Mouse (Mus musculus) mesoderm, embryonic 11.5 days (tissue): Measurements from ENCODE around the gene Slc6a14.

Experiments used
- DNase-seq: peaks from one replicate; pipeline ENCODE4 v3.0.0-alpha.2; 2012; ENCODE audit warnings: low read depth, low spot score

Slc6a14 gene

DNA sequence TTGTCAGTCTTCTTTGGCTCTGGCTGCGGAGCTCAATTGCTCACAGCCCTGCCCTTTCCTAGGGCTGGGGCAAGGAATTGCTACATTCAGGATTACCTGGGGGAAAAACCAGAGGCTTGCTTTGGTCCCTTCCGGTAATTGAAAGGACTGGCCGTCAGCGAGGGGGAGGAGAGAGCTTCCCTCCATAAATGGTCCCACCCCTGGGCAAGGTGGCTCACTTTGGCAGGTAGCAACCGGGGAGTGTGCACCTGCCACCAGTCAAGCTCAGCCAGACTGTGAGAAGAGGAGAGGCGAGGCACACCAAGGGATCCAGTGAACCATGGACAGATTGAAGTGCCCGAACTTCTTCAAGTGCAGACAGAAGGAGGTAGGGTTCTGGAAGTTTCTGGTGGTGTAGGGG lies at the start of gene Slc6a14:
Slc6a14 (plus strand) TSS at position 68 of the 400 bp plus-strand sequence.
- DNase-seq: no peak

DNA sequence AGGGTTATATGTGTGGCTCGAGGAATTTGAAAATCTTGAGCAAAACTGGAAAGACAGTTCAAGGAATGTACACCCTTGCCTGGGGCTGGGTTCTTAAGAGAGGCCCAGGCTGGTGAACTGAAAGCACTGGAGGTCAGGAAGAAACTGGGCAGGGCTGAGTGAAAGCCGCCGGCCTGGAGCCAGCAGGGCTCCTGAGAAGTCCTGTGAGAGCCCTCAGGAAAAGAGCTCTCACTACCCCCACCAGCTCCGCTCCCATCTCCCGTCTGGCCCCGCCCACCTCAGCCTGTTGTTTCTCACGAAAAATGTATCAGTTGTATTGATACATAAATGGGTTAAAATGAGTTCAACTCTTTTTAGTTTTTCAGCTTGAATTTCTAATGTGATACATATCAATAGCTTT lies 43.8 kb upstream of the Slc6a14 start:
- peak; percentile 8 for DNase-seq

DNA sequence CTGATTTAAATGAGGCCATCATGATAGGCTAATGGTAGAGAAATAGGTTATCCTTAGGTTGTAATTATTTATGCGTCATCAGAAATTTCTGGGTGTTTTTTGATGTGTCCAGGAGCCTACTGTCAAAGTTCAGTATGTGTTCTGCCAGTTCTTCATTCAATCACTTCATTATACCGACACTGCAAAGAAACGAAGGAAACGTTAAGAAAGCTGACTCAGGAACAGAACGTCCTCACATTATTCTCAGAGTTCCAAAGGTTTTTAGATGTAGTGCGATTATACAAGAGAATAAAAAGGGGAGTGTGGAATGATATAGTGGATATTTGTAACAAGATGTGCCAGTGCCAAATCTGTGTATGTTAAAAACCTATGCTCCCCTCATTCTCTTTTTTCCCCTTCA lies 19.5 kb upstream of the Slc6a14 start:
- DNase-seq: no peak

DNA sequence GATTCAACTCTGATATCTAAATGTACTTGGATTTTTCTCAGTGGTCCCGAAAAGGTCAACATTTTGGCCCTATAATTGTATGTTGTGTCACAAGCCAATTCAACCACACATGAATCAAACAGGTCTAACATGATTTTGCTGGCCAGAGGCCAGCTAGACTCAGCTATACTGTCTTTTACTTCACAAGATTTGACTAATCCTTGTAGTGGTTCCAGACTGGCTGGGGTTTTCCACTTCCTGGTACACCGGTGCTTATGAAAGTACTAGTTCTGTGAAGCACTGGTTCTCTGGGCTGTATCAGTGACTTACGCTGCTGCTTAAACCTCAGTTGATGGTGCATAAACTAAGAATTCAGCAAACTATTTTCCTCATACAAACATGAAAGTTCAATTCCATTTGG lies 19.0 kb upstream of the Slc6a14 start:
- DNase-seq: no peak

DNA sequence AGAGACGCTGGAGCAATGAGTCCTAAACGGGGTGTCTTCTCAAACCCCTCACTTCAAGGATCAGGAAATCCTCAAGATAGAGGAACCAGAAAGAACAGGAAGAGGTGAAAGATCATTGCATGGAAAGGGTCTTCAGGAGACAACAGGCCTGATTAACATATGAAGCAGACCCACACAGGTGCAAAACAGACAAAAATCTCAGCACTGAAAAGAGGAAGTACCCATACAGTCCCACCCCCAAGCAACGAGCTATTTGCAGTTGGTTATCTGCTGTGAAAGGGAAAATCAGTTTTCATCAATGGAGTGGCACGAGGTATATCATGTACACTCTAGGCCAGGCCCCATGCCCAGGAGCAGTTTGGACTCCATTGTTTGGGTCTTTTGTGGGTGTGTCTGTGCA lies 13.1 kb upstream of the Slc6a14 start:
- DNase-seq: no peak

DNA sequence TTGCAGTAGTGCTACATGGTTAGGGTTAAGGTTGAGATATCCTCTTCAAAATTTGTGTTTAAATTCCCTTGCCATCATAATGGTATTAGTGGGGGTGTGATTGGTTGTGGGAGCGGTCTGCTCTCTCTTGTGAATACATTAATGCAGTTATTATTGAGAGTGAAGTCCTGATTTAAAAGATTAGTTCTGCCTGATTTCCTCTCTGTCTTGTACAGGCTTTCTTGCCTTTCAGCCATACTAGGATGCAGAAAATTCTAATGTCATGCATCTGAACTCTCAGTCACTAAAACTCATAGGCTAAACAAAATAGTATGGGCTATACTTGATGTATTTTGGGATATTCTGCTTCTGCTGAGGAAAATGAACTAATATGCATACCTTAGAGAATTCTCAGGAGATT lies 10.2 kb upstream of the Slc6a14 start:
- no peak for DNase-seq

DNA sequence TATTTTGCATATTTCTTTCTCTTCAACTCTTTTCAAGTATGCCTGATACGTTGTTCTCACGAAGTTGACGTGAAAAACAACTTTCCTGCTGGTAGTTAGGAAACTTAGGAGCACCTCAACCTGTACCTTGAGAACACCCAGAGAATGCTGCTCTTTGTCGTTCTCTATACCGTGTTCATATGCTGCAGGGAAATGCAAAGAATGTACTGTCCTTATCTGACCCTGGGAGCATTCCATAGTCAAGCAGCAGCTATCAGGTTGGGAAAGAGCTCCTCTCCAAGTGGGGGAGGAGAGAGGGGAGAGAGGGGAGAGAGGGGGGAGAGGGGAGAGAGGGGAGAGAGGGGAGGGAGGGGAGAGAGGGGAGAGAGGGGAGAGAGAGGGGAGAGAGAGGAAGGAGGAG lies 597 bp downstream of the Slc6a14 start:
- no peak for DNase-seq

DNA sequence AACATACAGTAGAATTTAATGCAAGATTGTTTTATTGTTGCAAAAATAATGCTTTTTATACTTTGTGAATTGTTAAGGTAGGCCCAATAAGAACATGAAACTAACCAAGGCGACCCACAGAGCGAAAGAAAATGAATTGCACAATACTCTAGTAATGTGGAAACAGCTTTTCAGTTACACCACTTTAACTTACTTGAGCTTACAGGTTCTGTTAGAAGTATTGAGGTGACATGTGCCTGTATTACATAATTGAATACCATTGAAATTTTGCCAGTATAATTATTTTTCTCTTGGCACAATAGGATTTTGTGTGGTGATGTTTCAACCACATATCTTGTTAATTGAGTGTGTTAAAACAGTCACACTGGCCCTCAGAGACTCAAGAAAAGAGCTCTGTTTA lies 2.2 kb downstream of the Slc6a14 start:
- DNase-seq: no peak

DNA sequence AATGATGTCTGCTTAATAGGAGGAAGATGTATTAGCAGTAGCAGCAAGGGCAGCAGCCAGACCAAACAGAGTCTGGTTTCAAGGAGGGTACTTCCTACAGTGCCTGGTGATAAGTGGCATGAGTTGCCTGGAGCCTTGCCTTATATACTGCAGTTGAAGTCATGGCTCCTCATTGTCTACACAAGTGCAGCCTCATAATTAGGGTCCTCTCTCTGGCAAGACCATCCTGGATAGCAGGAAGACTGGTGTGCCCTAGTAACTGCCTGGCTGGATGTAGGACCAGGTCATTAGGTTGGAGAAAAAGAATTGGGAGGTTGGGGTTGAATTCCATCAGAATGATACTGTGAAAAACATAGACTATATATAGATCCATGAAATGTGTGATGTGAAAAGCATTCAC lies 30.3 kb downstream of the Slc6a14 start, which contains the start of gene Gm28269:
Gm28269 (minus strand) TSS at position 101 of the 400 bp plus-strand sequence.
- no peak for DNase-seq
